Mouse (Mus musculus): ENCODE measurements at regions not wholly inside any gene's neighbourhood (a gene's known extent, or its start where the extent isn't known, plus 50 kb on each side); places are given as distances from the start of the nearest gene placed in this dataset. TPM values are rescaled to one million over a fixed set of nuclear protein-coding genes. Genes with fewer than 3 reads are reported as not detected.
"Not testable (repeated sequence)": the region's sequence is repeated elsewhere in the genome, so short reads cannot be mapped to it uniquely, and the experiment has no call there.

DNA sequence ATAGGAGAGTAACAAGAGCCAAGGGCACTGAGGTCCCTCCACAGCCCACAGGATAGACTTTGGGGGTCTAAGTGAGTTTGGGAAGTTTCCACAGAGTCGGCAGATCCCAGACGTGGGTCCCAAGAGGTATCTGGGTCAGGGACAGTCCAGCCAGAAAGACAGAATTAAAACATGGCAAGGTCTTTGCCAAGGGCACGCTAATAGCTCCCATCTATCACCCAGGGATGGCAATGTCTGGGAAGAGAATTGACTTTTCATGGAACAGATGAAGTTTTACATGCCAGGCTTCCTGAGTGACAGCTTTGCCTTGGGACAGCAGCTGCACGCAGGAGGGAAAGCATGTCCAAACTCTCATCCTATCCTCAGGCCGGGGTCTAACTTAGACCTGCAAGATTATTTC is 563.5 kb downstream of the Gm10330 start:
- not testable (repeated sequence) for H3K36me3 ChIP-seq; H3K4me2 ChIP-seq (replicated peaks); H3K9me3 ChIP-seq; H3K9ac ChIP-seq; H3K4me3 ChIP-seq; H3K27ac ChIP-seq; H3K4me1 ChIP-seq; H3K27me3 ChIP-seq; ATAC-seq (ENCODE audit: low FRiP score, low read depth)
- 60% methylated on average over 1 of the region's 5 CpGs for WGBS

- peak; percentile 90 for ATAC-seq (ENCODE audit: low FRiP score, low read depth)
- H3K27ac ChIP-seq, H3K4me1 ChIP-seq, H3K27me3 ChIP-seq, H3K9me3 ChIP-seq, H3K36me3 ChIP-seq: not testable (repeated sequence)
- H3K4me2 ChIP-seq (replicated peaks), result peak overlapping the region; percentile 60
- 0% methylated on average over 39 of the region's 42 CpGs for WGBS
- H3K4me3 ChIP-seq, result peak overlapping the region; percentile 55
- H3K9ac ChIP-seq, result peak overlapping the region; percentile 72
These were observed 590.5 kb downstream of the Gm10330 start for GRCm38 (mm10) chr12:23189546-23189945.

- peak overlapping the region; percentile 60 for H3K4me2 ChIP-seq (replicated peaks)
- 2% methylated on average over 33 of the region's 50 CpGs for WGBS
- H3K9ac ChIP-seq, result peak overlapping the region; percentile 72
- H3K36me3 ChIP-seq; H3K4me1 ChIP-seq; ATAC-seq (ENCODE audit: low FRiP score, low read depth); H3K27me3 ChIP-seq; H3K27ac ChIP-seq; H3K9me3 ChIP-seq: not testable (repeated sequence)
- peak overlapping the region; percentile 55 for H3K4me3 ChIP-seq
These were observed 591.0 kb downstream of the Gm10330 start for GRCm38 (mm10) chr12:23189110-23189509.

Small RNA genes in the stretch of these regions (microRNA-seq; reads per million reads assigned to microRNA genes)
- not detected for gene Gm26140

Data from limb, embryonic 13.5 days (tissue).